Mouse (Mus musculus) mouse embryonic stem cell (cell line): ENCODE results near the gene Pik3r5.

Source experiments
- in situ Hi-C, 2 experiments: fragments of 300-500 bp; cut with MboI; formaldehyde crosslinking; loops; 1 replicate in 1 of 2; 3 replicates in 1 of 2; pipeline ENCODE4 v1.14.3; 2019 to 2020; ENCODE audit warnings: low sequenced_read_pairs in 2 of 2, low pct_unique_long_range_greater_than_20kb in 1 of 2, mixed read lengths in 1 of 2; ENCODE audit not compliant: unreplicated experiment in 1 of 2

Gene Pik3r5

DNA sequence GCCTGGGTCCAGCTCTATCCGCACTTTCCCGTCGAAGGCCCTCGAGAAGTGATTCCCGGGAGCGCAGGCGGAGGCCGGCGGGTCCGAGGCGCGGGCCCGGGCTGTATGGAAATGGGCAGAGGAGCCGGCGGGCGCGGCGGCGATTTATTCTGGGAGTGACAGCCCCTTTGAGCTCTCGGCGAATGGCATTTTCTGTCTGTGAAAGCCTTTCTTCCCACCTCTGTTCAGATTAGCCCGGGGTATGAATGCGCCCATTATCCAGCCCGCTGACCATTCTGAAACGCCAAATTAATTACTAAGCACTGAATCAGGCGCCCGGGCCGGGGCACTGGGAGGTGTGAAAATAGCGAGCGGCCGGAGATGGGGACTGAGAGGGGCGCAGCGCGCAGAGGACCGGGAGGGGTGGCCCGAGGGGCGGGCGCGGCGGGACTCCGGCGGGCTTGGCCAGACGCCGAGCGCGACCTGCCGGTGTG, 32.3 kb upstream of the Pik3r5 start:
- in situ Hi-C loops, result loop anchor here in 1 of 2 experiments (25.0 kb wide), 1 partner anchor 412 kb away; no protein-coding TSS in a partner anchor

DNA sequence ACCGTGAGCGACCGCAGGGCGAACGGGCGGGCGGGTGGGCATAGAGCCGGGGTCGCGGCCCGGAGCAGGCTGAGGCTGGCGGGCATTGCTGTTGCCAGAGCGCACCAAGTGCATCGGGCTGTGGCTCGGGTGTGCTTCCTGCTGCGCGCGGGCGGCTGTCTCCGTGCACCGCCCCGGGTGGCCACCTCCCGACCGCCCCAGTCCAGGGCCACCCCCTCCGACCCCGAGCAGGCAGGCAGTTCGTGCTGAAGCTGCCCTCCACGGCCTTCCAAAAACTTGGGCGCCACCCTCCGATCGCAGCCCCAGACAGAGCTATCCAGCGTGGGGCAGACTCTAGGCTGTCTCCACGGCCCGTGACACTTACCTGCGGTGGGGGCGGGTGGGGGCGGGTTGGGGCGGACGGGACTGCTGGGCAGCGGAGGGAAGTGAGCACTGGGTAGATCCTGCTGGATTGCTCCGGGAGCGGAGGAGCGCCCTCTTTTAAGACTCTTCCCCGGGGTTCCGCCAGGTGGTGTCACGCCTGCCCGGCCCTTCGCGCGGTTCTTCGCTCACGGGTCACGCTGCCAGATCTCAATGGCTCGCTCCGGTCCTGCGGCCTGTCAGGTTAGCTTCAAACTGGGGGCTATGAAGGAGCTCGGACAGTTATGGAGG, 31.8 kb upstream of the Pik3r5 start:
- in situ Hi-C loops, result loop anchor here in 1 of 2 experiments (25.0 kb wide), 1 partner anchor 413 kb away; no protein-coding TSS in a partner anchor

DNA sequence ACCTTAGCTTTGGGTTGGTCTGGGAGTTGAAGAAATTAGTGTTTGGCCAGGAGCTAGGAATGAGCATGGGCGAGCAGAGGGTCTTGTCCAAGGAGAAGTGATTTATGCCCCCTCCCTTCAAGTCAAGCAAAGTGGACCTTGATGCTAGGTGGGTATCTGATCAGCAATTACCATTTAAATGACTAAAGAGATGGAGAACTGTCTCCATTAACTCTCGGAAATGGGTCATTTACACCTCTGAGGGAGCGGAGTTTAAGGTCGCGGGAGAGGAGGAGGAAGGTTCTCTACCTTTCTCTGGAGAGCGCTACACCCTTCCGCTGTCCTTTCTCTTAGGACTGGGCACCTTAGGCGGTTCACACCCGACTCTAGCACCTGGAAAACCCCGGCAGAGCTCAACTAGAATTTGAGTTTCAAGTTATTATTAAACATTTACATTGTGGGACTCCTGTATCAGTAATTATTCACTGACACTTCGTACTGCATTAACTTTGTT, 31.1 kb upstream of the Pik3r5 start, which contains the start of gene Ntn1:
Gene Ntn1 (minus strand): TSS at position 97 of the 493 bp plus-strand sequence.
- in situ Hi-C loops, result loop anchor here in 1 of 2 experiments (25.0 kb wide), 1 partner anchor 413 kb away; no protein-coding TSS in a partner anchor

DNA sequence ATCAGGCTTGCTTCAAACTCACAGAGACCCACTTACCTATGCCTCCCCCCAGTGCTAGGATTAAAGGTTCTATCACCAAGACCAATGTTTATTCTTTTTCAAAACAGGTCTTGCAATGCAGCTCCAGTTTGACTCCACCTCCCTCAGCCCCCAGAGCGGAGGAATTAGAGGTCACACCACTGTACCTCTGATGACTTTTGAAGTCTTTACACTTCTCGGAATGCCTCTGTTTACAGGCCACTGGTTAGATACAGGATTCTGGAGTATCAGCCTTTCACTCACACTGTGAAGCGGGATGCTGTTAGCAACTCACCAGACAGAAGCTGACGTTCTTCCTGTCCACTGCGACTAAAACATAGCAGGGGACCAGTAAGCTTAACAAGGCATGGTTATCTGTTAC, 30.5 kb upstream of the Pik3r5 start:
- in situ Hi-C loops, result loop anchor here in 1 of 2 experiments (25.0 kb wide), 1 partner anchor 414 kb away; no protein-coding TSS in a partner anchor

DNA sequence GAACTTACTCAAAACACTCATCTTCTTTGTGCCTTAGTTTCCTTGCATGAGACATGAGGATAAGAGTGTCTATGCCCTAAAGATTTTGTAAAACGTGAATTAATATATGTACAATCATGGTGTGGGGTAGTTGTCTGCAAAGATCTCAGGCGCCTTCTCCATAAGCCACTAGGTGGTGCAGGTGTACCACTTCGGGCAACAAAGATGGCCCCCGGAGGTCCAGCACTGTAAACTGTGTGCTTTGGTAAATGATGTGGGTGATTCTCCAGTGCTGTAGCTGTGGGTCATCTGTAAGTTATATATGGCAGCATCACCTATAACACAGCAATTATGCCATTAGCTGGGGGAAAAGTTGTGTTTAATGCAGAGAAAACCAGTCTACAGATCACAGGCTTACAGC, 27.7 kb upstream of the Pik3r5 start:
- in situ Hi-C loops, result loop anchor here in 1 of 2 experiments (25.0 kb wide), 1 partner anchor 417 kb away; no protein-coding TSS in a partner anchor

DNA sequence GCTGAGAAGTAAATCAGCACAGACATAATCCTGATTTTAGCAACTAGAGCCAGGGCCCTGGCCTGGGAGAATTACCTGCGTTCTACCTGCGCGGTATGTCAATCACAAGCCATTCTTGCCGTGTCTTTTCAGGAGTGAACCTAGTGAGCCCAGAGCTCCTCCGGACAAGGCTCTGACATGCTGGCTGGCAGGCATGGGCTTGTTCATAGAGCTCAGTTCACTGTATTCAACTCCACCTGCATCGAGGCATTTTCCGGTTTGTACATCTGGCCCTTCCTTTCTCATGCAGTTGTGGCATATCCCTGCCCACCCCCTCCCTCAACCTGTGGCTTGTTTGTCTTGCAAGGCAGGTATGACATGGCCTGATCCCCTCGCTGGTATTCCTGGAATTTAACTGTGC, 26.3 kb upstream of the Pik3r5 start:
- in situ Hi-C loops, result loop anchor here in 1 of 2 experiments (25.0 kb wide), 1 partner anchor 418 kb away; no protein-coding TSS in a partner anchor

DNA sequence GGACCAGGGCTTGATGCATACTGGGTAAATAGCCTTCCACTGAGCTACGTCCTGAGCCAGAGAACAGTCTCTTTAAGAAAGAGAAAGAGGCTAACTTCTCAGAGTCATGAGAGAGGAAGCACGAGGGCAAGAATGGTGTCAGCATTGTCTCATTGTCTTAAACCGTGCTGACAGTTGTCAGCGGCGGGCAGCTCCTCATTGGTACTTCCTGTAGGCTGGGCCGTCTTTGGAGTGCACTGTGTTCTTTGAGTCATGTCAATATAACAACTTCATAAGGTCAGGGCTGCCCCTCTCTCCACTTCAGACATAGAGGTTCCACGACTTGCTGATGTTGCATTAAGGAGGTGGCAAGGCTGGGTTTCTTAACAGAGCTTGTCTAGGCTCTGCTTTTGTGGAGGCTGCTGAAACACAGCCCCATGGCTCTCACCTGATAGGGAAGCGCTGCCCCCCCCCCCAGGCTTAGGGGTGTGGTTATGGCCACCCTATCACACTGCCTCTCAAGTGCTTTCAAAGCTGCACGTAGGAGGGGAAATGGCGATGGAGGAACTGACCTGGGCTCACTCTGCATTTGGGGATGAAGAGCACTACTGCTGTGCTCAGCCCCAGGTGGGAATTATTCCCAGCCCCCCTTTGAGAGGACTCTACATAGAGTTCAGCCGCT, 24.5 kb upstream of the Pik3r5 start:
- in situ Hi-C loops, result loop anchor here in 1 of 2 experiments (25.0 kb wide), 1 partner anchor 420 kb away; no protein-coding TSS in a partner anchor

DNA sequence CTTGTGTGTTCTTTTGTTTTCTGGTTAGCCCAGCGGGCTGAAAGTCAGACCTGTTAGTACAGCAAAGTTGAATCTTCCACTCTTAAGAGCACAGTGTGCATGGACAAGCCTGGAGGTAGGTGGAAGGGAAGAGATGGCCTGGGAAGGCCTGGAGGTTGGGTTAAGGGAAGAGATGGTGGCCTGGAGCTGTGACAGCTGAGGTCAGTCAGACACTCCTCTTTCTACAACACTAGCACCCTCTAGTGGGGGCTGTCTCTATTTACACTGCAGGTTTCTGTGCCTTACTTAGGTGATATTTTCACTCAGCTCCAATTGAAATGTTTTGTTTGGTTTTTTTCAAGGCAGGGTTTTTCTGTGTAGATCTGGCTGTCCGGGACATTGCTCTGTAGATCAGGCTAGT, 23.8 kb upstream of the Pik3r5 start:
- in situ Hi-C loops, result loop anchor here in 1 of 2 experiments (25.0 kb wide), 1 partner anchor 421 kb away; no protein-coding TSS in a partner anchor

DNA sequence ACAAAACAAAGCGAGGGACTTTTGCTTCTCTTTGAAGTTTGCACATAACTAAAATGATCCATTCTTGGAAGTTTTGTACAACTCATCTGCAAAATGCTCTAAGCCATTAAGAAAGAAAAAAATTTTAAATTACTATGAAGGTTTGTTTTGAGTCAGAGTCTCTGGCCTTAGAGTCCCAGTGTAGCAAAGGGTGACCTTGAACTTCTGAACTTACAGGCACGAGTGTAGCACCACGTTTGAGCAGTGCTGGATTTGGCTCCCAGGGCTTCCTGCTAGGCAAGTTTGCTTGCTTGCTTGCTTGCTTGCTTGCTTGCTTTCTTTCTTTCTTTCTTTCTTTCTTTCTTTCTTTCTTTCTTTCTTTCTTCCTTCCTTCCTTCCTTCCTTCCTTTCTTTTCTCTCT, 14.9 kb upstream of the Pik3r5 start:
- in situ Hi-C loops, result loop anchor here in 1 of 2 experiments (25.0 kb wide), 1 partner anchor 430 kb away; no protein-coding TSS in a partner anchor

DNA sequence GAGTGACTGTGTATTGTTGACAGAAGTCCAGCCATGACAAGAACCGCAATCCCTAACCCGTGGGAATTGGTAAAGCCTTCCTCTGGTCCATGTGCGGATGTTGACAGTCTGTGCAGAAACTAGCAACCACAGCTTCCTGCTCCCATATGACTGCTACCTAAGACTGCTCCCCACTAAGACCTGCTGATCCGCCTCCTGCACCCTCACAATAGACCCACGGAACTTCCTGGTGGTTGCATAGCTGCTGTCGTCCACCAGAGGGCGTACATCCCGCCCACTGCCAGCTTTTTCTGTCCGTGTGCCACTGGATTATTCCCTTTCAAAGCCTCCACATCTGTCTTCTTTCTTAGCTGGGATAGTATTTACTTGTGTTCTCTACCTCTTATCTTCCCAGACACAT, 14.1 kb upstream of the Pik3r5 start:
- in situ Hi-C loops, result loop anchor here in 1 of 2 experiments (25.0 kb wide), 1 partner anchor 431 kb away; no protein-coding TSS in a partner anchor

DNA sequence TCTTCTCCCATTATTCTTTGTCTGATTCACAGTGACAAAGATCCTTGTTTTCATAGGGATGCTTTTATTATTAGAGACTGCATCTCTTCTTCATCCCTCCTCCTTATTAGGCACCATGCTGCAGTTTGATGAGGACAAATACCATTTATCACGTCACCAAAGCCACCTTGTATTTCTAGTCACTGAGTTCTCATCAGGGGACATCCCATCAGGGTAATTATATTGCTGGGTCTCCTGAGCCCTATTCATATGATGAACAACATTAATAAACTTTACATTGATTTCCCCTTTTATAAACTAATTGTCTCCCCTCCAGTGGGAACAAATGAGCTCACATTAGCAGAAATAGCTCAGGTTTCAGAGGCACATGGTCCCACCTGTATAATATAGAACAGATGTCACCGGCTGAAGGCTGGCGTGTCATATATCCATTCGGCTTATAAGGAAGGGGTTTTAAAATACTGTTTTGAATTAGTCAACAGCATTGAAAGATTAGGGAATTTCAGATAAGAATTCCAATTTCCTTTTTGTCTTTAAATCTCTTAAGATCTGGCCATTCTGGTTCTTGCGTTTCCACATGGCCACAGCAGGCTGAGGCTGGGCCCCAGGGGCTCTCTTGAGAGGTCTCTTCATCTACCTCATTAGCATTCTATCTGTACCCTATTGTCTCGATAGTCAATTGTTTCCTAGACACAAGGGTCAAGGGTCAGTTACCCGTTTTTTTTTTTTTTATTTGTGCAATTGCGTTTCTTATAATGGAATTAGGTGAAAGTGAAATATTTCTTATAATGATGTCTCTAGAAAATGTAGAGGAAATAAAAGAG, 6.2 kb upstream of the Pik3r5 start:
- in situ Hi-C loops, result no loop called here

DNA sequence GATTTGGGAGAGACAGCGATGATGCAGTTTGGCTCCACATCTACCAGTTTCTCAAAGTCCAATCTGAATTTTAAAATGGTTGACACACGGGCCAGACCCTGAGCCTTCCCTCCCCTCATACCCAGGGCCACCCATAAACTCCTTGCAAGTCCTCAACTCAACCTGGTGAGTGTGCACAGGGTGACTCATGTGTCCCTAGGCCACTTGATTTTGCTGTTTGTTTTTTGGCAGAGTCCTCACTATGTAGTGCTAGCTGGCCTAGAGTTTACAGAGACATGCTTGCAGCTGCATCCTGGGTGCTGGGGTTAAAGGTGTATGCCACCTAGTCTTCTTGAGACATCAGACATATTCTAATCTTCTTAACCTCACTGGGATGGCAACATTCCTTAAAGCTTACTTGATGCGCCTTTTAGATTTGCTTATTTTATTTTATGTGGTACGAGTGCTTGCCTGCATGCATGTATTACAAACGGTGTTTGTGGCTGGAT, 4.8 kb upstream of the Pik3r5 start:
- in situ Hi-C loops, result no loop called here

DNA sequence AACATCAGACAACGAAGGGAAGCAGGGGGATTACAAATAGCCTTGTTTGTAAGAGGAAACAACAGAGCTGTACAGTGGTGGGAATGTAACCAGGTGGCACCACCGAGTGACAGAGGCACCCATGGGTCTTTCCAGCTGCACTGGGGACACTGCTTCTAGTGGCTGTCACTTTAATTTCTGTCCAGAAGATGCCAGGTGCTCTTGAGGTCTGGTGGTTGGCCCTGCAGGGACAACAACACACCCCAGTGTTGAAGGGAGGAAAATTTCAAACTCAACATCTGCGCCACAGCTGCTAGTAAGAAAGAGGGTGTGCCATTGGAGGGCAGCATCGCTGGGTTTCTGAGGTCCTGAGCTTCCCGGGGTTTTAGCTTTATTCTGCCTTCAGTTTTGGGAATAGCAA, 1.3 kb upstream of the Pik3r5 start:
- in situ Hi-C loops, result no loop called here

DNA sequence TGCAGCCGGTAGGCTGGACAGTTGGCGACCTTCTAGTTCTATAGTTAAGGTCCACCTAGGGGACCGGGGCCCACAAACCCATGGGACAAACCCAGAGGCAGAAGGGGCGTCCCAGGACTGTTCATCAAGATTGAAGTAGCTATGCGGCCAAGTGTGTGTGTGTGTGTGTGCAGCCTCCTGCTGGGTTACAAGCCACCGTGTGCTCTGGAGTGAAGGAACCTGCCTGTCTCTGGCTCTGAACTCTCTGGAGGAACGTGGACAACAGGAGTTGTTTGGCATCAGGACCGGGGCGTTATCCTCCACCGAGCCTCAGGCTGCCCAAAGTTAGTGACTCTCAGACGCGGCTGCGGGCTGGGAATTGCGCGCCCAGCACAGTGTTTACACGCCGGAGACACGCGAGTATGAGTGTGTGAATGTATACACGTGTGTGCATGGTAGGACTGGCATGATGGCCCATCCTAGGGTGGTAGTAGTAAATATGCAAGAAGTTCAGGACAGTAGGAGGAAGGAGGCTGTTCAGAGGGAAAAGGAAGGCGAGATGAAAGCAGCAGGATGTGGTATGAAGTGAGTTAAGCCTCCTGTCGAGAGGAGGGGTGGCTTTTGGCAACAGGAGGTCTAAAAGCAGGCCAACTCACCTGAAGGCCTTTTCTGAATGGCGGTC, 570 bp downstream of the Pik3r5 start:
- in situ Hi-C loops, result no loop called here

DNA sequence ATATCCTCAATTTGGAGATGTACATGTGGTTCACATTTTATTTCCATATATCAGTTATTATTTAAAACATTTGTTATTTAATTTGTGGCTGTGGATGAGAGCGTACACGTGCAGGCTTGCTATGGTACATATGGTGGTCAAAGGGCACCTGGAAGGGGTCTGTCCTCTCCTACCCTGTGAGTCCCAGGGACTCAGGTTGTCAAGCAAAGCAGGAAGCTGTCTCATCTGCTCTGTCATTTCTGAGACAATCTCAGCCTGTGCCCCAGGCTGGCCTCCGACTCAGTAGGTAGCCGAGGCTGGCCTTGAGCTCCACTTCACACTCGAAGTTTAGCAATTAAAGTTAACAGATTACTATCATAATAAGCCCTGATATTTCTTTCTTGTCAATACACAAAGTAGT, 1.6 kb downstream of the Pik3r5 start:
- in situ Hi-C loops, result no loop called here

DNA sequence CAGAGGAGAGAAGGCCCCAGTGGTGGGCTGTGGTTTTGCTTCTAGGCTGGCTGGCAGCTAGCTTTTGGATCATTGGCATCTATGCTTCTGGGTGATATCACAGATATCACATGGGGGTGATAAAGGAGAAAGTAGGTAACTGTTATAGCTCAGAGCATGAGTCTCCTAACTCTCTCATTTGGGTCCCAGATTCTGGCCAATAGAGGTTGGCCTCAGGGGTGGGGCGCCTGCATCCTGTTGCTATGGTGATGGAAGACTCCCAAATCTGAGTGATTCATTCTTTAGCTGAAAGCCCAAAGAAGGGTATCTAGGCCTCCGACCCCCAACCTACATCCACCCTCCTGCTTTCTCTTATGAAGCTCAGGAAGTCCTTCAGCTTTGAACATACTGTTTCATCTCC, 2.8 kb downstream of the Pik3r5 start:
- in situ Hi-C loops, result loop anchor here in 1 of 2 experiments (5.0 kb wide), 1 partner anchor 43 kb away; no protein-coding TSS in a partner anchor

DNA sequence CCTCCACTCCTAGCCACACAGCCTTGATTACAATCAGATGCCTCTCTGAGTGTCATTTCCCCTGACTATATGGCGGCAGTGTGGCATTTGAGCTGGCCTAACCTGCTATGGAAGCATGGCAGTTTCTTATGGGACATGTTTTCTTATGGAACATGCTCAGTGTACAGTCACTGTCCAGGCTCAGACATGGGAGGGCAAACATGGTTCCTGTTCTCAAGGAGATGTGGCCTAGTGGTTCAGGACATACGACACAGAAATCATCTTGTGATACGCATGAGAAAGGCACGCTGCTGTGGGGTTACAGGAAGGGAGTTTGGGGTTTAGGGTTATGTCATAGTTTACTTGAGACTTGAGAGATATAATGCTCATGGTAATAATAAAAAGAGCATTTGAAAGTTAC, 3.7 kb downstream of the Pik3r5 start:
- in situ Hi-C loops, result loop anchor here in 1 of 2 experiments (5.0 kb wide), 1 partner anchor 42 kb away; no protein-coding TSS in a partner anchor
